Mouse (Mus musculus) CH12.LX (cell line): ENCODE data around the gene Ebf1. TPM values are rescaled to one million over a fixed set of nuclear protein-coding genes. Genes with fewer than 3 reads are reported as not detected.

ENCODE experiments used
- DNase-seq: peaks from one replicate; pipeline ENCODE4 v3.0.0-alpha.2; 2013; ENCODE audit errors: extremely low read depth
- H3K27ac ChIP-seq: 2 replicates; pipeline ENCODE4 v1.5.1; 2012; ENCODE audit warnings: low read depth, mild to moderate bottlenecking, control low read depth, moderate library complexity; ENCODE audit not compliant: insufficient read depth
- H3K27me3 ChIP-seq: replicated peaks from 2 replicates; pipeline ENCODE3; 2012; ENCODE audit warnings: inconsistent platforms
- H3K36me3 ChIP-seq, 2 experiments: replicated peaks in 1 of 2; 2 replicates each; pipeline versions ENCODE3 to v1.6.1; 2012; ENCODE audit warnings: inconsistent platforms in 1 of 2, low read length in 1 of 2, mild to moderate bottlenecking in 1 of 2, mixed read lengths in 1 of 2, moderate library complexity in 1 of 2; ENCODE audit not compliant: control insufficient read depth in 1 of 2, insufficient read depth in 1 of 2
- H3K4me1 ChIP-seq, 2 experiments: 2 replicates each; pipeline ENCODE4 v1.6.1; 2012; ENCODE audit warnings: inconsistent platforms in 1 of 2, moderate library complexity in 1 of 2; ENCODE audit not compliant: insufficient read depth in 2 of 2, control insufficient read depth in 1 of 2
- H3K4me2 ChIP-seq: 2 replicates; pipeline ENCODE4 v1.6.1; 2012; ENCODE audit warnings: low read depth, mild to moderate bottlenecking, control low read depth; ENCODE audit not compliant: poor library complexity, insufficient read depth, severe bottlenecking
- H3K4me3 ChIP-seq, 3 experiments: fragments of 150-350 bp in 1 of 3; sonication (generic) in 1 of 3; replicated peaks in 1 of 3; 2 replicates each; pipeline versions ENCODE3 to v1.5.1; 2011 to 2012; ENCODE audit warnings: low read depth in 2 of 3, low read length in 2 of 3, mild to moderate bottlenecking in 2 of 3, moderate library complexity in 2 of 3, control low read depth in 1 of 3, improper control_type of control experiment in 1 of 3, inconsistent platforms in 1 of 3, mixed read lengths in 1 of 3; ENCODE audit not compliant: poor library complexity in 1 of 3
- H3K79me2 ChIP-seq: replicated peaks from 2 replicates; pipeline ENCODE4 v1.6.1; 2012; ENCODE audit warnings: mild to moderate bottlenecking, moderate library complexity; ENCODE audit not compliant: control insufficient read depth, poor library complexity, insufficient read depth, severe bottlenecking; ENCODE audit errors: extremely low read depth
- H3K9ac ChIP-seq: 2 replicates; pipeline ENCODE4 v1.6.1; 2012; ENCODE audit warnings: low read depth, mild to moderate bottlenecking, control low read depth, moderate library complexity; ENCODE audit not compliant: insufficient read depth
- H3K9me3 ChIP-seq: replicated peaks from 2 replicates; pipeline ENCODE3; 2012; ENCODE audit warnings: low read length, inconsistent platforms, mixed read lengths
- CHD1 ChIP-seq: IDR thresholded peaks from 2 replicates; pipeline ENCODE4 v1.6.1; 2012; ENCODE audit warnings: low read depth, low read length, improper control_type of control experiment, inconsistent platforms
- CTCF ChIP-seq, 2 experiments: IDR thresholded peaks in 1 of 2; conservative IDR thresholded peaks in 1 of 2; 2 replicates each; pipeline ENCODE4 v1.5.1; 2011 to 2012; ENCODE audit warnings: low read depth in 2 of 2, low read length in 2 of 2, improper control_type of control experiment in 1 of 2, inconsistent platforms in 1 of 2, mild to moderate bottlenecking in 1 of 2, moderate library complexity in 1 of 2
- ELF1 ChIP-seq: IDR thresholded peaks from 2 replicates; pipeline ENCODE4 v1.6.1; 2014; ENCODE audit warnings: low read depth, mild to moderate bottlenecking, inconsistent platforms, low read length, improper control_type of control experiment
- ETS1 ChIP-seq: conservative IDR thresholded peaks from 2 replicates; pipeline ENCODE4 v1.6.1; 2012; ENCODE audit warnings: low read depth, mild to moderate bottlenecking, inconsistent platforms, low read length, improper control_type of control experiment, moderate library complexity
- GABPA ChIP-seq: IDR thresholded peaks from 2 replicates; pipeline ENCODE4 v1.6.1; 2012; ENCODE audit warnings: low read depth, low read length, improper control_type of control experiment, inconsistent platforms; ENCODE audit not compliant: insufficient replicate concordance
- HCFC1 ChIP-seq: IDR thresholded peaks from 2 replicates; pipeline ENCODE4 v1.6.1; 2012; ENCODE audit warnings: low read depth, mild to moderate bottlenecking, inconsistent platforms, low read length, improper control_type of control experiment
- IRF4 ChIP-seq: IDR thresholded peaks from 2 replicates; pipeline ENCODE4 v1.6.1; 2014; ENCODE audit warnings: low read depth, mild to moderate bottlenecking, inconsistent platforms, low read length, improper control_type of control experiment
- KAT2A ChIP-seq: IDR thresholded peaks from 2 replicates; pipeline ENCODE4 v1.6.1; 2012; ENCODE audit warnings: low read length, improper control_type of control experiment, inconsistent platforms; ENCODE audit not compliant: insufficient replicate concordance
- MAX ChIP-seq: IDR thresholded peaks from 2 replicates; pipeline ENCODE4 v1.6.1; 2011; ENCODE audit warnings: low read length, improper control_type of control experiment
- MAZ ChIP-seq: IDR thresholded peaks from 2 replicates; pipeline ENCODE4 v1.6.1; 2012; ENCODE audit warnings: low read depth, mild to moderate bottlenecking, inconsistent platforms, low read length, improper control_type of control experiment, moderate library complexity
- MEF2A ChIP-seq: IDR thresholded peaks from 2 replicates; pipeline ENCODE4 v1.6.1; 2014; ENCODE audit warnings: low read depth, mild to moderate bottlenecking, inconsistent platforms, low read length, improper control_type of control experiment, borderline replicate concordance
- NELFE ChIP-seq: IDR thresholded peaks from 2 replicates; pipeline ENCODE4 v1.6.1; 2011; ENCODE audit warnings: low read depth, low read length, improper control_type of control experiment
- NRF1 ChIP-seq: IDR thresholded peaks from 2 replicates; pipeline ENCODE4 v1.6.1; 2014; ENCODE audit warnings: low read depth, mild to moderate bottlenecking, inconsistent platforms, low read length, improper control_type of control experiment, moderate library complexity
- PAX5 ChIP-seq: IDR thresholded peaks from 2 replicates; pipeline ENCODE4 v1.6.1; 2012; ENCODE audit warnings: low read length, inconsistent platforms, mixed read lengths
- POLR2A ChIP-seq: IDR thresholded peaks from 2 replicates; pipeline ENCODE4 v1.6.1; 2011; ENCODE audit warnings: low read depth, mild to moderate bottlenecking, improper control_type of control experiment, low read length
- POLR2AphosphoS2 ChIP-seq: IDR thresholded peaks from 2 replicates; pipeline ENCODE4 v1.6.1; 2011; ENCODE audit warnings: low read depth, low read length, improper control_type of control experiment
- SIN3A ChIP-seq: IDR thresholded peaks from 2 replicates; pipeline ENCODE4 v1.6.1; 2012; ENCODE audit warnings: low read length, improper control_type of control experiment, inconsistent platforms
- SMC3 ChIP-seq: IDR thresholded peaks from 2 replicates; pipeline ENCODE4 v1.6.1; 2011; ENCODE audit warnings: low read depth, low read length, improper control_type of control experiment
- TCF12 ChIP-seq: IDR thresholded peaks from 2 replicates; pipeline ENCODE4 v1.6.1; 2014; ENCODE audit warnings: low read depth, mild to moderate bottlenecking, inconsistent platforms, low read length, improper control_type of control experiment
- UBTF ChIP-seq: IDR thresholded peaks from 2 replicates; pipeline ENCODE4 v1.6.1; 2012; ENCODE audit warnings: low read depth, mild to moderate bottlenecking, inconsistent platforms, low read length, improper control_type of control experiment, moderate library complexity
- USF1 ChIP-seq: IDR thresholded peaks from 2 replicates; pipeline ENCODE4 v1.6.1; 2014; ENCODE audit warnings: low read depth, mild to moderate bottlenecking, inconsistent platforms, low read length, improper control_type of control experiment
- ZKSCAN1 ChIP-seq: IDR thresholded peaks from 2 replicates; pipeline ENCODE4 v1.6.1; 2012; ENCODE audit warnings: low read depth, inconsistent platforms, low read length, improper control_type of control experiment, borderline replicate concordance
- ZNF384 ChIP-seq: IDR thresholded peaks from 2 replicates; pipeline ENCODE4 v1.6.1; 2012; ENCODE audit warnings: low read depth, low read length, improper control_type of control experiment, inconsistent platforms
- dilution Hi-C: fragments of 300-500 bp; cut with MboI; formaldehyde crosslinking; loops from 2 replicates; pipeline ENCODE4 v1.14.3; 2020; ENCODE audit warnings: low sequenced_read_pairs; ENCODE audit not compliant: extremely low pct_unique_long_range_greater_than_20kb, extremely low pct_ligation_motif_present
- in situ Hi-C: fragments of 300-500 bp; cut with MboI; formaldehyde crosslinking; loops from 3 replicates; pipeline ENCODE4 v1.14.3; 2019; ENCODE audit warnings: low sequenced_read_pairs, low pct_ligation_motif_present, low pct_unique_long_range_greater_than_20kb, mixed read lengths
- polyA plus RNA-seq: library from polyadenylated mRNA; unstranded; fragments of >175 nt; gene quantifications from 2 replicates; pipeline ENCODE4 v1.2.1, GENCODE M21; 2012; ENCODE audit warnings: low read depth; ENCODE audit not compliant: insufficient read length
- total RNA-seq, 2 experiments: library from RNA; depleted of rRNA; stranded (reverse); fragments of 300-350 nt in 1 of 2; fragments of >200 nt in 1 of 2; gene quantifications; 2 replicates each; pipeline ENCODE4 v1.2.3; 2012 to 2014

Ebf1 gene
- total and polyA plus RNA-seq, 3 experiments = 37.8 to 60.7 (median 42.8) TPM

DNA sequence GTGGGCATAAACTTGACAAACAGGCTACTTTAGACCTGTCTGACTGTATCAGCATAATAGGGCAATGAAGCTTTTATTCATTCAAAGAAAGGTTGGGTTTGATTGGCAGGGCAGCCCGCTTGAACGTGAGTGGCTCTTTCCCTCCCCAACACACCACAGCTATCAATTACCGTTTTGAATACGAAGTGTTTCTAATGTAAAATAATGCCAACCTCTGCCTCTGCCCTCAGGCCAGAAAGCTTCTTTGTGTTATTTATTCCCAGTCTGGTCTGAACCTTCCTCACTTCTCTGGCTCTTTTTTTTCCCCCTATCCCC is 215.8 kb downstream of the Ebf1 start:
- dilution Hi-C loops (no loop called here), in situ Hi-C loops (no loop called here)
- no peaks in the 10 kb centered on the region for H3K9me3 ChIP-seq
- DNase-seq = no peak
- H3K4me1 ChIP-seq = peaks cover 0 to 42% of the 10 kb centered on the region in 2 experiments; a peak in 2 of 4 replicates
- H3K36me3 ChIP-seq = peaks cover 5 to 62% of the 10 kb centered on the region in 2 experiments
- H3K27ac ChIP-seq = no peak overlapping the region
- no peaks in the 10 kb centered on the region for H3K27me3 ChIP-seq
- no peak for TF ChIP-seq USF1
- no peak for TF ChIP-seq IRF4
- TF ChIP-seq POLR2AphosphoS2 = no peak
- TF ChIP-seq GABPA = no peak
- TF ChIP-seq NELFE = no peak
- no peak for TF ChIP-seq SMC3
- no peak for TF ChIP-seq ELF1
- TF ChIP-seq UBTF = no peak
- TF ChIP-seq ZNF384 = no peak
- no peak for TF ChIP-seq MEF2A
- TF ChIP-seq HCFC1 = no peak
- H3K9ac ChIP-seq = no peak overlapping the region
- no peak overlapping the region for H3K4me2 ChIP-seq
- peaks cover 8% of the 10 kb centered on the region; the same call in 1 of the 2 replicates for H3K79me2 ChIP-seq
- H3K4me3 ChIP-seq = no peak overlapping the region

DNA sequence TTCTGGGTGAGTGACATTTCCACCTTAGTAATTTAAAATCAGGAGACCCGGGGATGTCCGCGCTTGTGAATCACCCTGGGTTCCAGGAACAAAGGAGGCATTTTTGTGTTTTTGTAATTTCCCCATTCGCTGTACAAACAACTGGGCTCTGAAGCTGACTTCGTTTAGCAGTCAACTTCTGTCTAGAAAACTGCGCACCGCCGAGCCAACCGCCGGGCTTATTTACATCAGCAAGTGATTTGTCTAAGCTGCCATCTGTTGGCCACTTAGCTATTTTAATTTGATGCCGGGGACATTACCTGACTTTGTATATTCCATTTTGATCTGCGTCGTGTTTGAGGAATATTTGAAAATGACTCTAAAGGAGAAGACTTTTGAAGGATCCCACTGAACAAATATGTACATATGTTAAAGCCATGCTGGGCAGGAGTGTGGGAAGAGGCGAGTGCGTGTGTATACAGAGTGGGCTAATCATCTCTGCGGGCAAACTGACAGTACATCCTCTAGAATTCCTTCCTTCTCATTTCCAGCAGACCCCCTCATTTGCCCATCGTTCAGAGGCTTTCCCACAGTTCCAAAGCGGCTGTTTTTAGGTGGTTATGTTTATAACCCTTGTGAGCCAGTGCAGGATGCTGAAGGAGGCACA is 216.4 kb downstream of the Ebf1 start:
- no peak overlapping the region for H3K4me2 ChIP-seq
- dilution Hi-C loops = no loop called here
- H3K4me3 ChIP-seq = no peak overlapping the region
- H3K4me1 ChIP-seq = peaks cover 0 to 38% of the 10 kb centered on the region in 2 experiments; a peak in 2 of 4 replicates
- H3K27ac ChIP-seq = no peak overlapping the region
- TF ChIP-seq SMC3 (peak; percentile 17; the same call in 1 of the 2 replicates), SIN3A (no peak)
- DNase-seq = no peak
- H3K79me2 ChIP-seq = peaks cover 8% of the 10 kb centered on the region; the same call in 1 of the 2 replicates
- no peak overlapping the region for H3K9ac ChIP-seq
- in situ Hi-C loops = no loop called here
- H3K27me3 ChIP-seq = no peaks in the 10 kb centered on the region
- H3K9me3 ChIP-seq = no peaks in the 10 kb centered on the region
- peaks cover 2 to 60% of the 10 kb centered on the region in 2 experiments for H3K36me3 ChIP-seq

DNA sequence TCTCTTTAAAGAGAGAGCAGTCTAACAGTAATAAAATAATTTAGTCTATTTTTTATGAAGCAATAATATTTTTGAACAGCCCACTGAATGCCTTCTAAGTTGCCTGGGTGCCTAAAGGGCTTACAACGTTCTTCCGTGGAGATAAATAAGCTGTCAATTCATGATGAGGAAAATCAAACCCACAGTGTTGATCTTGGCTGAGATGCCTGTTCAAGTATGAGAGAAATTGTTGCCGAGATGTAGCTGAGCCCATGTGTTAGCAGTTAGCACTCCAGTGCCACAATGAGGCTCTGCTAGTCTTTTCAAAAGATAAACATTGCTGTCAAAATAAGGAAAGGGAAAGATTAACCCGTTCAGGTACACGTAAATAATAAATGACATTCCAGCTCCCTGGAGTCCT is 218.0 kb downstream of the Ebf1 start:
- H3K27ac ChIP-seq = no peak overlapping the region
- no peak for TF ChIP-seq HCFC1
- TF ChIP-seq TCF12 = no peak
- no peak for TF ChIP-seq ELF1
- no peak for TF ChIP-seq KAT2A
- TF ChIP-seq ETS1 = no peak
- TF ChIP-seq MAZ = no peak
- no peak for TF ChIP-seq POLR2A
- no peak for TF ChIP-seq PAX5
- TF ChIP-seq NRF1 = no peak
- no peak for TF ChIP-seq SIN3A
- TF ChIP-seq ZKSCAN1 = no peak
- TF ChIP-seq NELFE = no peak
- TF ChIP-seq CTCF (conservative IDR thresholded peaks at IDR 0.05 in 1 of 2, IDR thresholded peaks at IDR 0.05 in 1 of 2; ENCODE audit: low read depth in 2 of 2, low read length in 2 of 2) = no peak
- TF ChIP-seq GABPA = no peak
- TF ChIP-seq IRF4 = no peak
- TF ChIP-seq CHD1 = no peak
- TF ChIP-seq MAX = no peak
- no peaks in the 10 kb centered on the region for H3K27me3 ChIP-seq
- no peak overlapping the region for H3K4me3 ChIP-seq
- in situ Hi-C loops (no loop called here), dilution Hi-C loops (no loop called here)
- H3K9ac ChIP-seq = no peak overlapping the region
- no peak for DNase-seq
- H3K9me3 ChIP-seq = no peaks in the 10 kb centered on the region
- no peak overlapping the region for H3K4me2 ChIP-seq
- peaks cover 9 to 64% of the 10 kb centered on the region in 2 experiments for H3K36me3 ChIP-seq
- H3K79me2 ChIP-seq = peaks cover 8% of the 10 kb centered on the region
- peaks cover 0 to 28% of the 10 kb centered on the region in 2 experiments; a peak in 2 of 4 replicates for H3K4me1 ChIP-seq
